Mouse (Mus musculus) intestine, embryonic 15.5 days (tissue): ENCODE data around the gene Nsmce3. TPM values are rescaled to one million over a fixed set of nuclear protein-coding genes. Genes with fewer than 3 reads are reported as not detected.

ENCODE experiments used
- ATAC-seq: fragments of 200-750 bp; cut with Nextera tagmentation; 2 replicates; pipeline ENCODE4 v1.8.0; 2017; ENCODE audit warnings: moderate TSS enrichment, moderate library complexity
- H3K27ac ChIP-seq: fragments of 300-500 bp; sonication (generic); 2 replicates; pipeline ENCODE4 v1.5.1; 2015; ENCODE audit warnings: mild to moderate bottlenecking, inconsistent platforms
- H3K27me3 ChIP-seq: fragments of 300-500 bp; sonication (generic); replicated peaks from 2 replicates; pipeline ENCODE4 v1.6.1; 2015; ENCODE audit warnings: inconsistent platforms
- H3K36me3 ChIP-seq: fragments of 300-500 bp; sonication (generic); 2 replicates; pipeline ENCODE4 v1.6.1; 2015; ENCODE audit warnings: inconsistent platforms
- H3K4me1 ChIP-seq: fragments of 300-500 bp; sonication (generic); replicated peaks from 2 replicates; pipeline ENCODE4 v1.6.1; 2015; ENCODE audit warnings: inconsistent platforms
- H3K4me2 ChIP-seq: fragments of 300-500 bp; sonication (generic); replicated peaks from 2 replicates; pipeline ENCODE4 v1.6.1; 2015; ENCODE audit warnings: mild to moderate bottlenecking, inconsistent platforms
- H3K4me3 ChIP-seq: fragments of 300-500 bp; sonication (generic); replicated peaks from 2 replicates; pipeline ENCODE4 v1.5.1; 2015; ENCODE audit warnings: inconsistent platforms
- H3K9ac ChIP-seq: fragments of 300-500 bp; sonication (generic); 2 replicates; pipeline ENCODE4 v1.6.1; 2015; ENCODE audit warnings: inconsistent platforms
- H3K9me3 ChIP-seq: fragments of 300-500 bp; sonication (generic); 2 replicates; pipeline ENCODE4 v1.6.1; 2016; ENCODE audit warnings: inconsistent platforms
- WGBS: fragments of 180-500 bp; shearing (Covaris S2); methylation state at CpG from one replicate; pipeline ENCODE4 v1.1.7; 2015; 5-methylcytosine and 5-hydroxymethylcytosine counted together
- polyA plus RNA-seq: library from polyadenylated mRNA; unstranded; fragments of >200 nt; fragmentation: Nextera tagmentation; extraction: Ambion mirVana; gene quantifications from 2 replicates; pipeline ENCODE4 v1.2.1, GENCODE M21; 2015

The Nsmce3 gene
- polyA plus RNA-seq, 1 experiment from 2014 or later = 11.9 TPM

DNA sequence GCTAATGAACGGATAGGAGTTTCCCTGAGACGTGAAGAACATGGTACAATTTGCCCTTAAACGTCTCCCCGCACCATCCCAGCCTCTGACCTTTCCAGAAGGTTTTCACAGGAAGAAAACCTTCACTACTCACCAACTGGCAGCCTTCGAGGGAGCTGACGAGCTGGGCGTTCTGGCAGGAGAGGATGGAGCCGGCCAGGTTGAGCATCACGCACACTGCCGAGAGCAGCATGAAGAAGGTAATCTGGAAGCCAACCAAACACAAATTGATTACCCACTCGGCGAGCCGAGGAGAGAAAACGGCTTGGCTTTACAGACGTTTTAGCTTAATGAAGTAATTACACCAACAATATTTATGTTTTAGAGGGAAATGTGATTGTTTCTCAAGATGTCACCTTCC lies 16.8 kb downstream of the Nsmce3 start:
- H3K36me3 ChIP-seq = no peaks in the 10 kb centered on the region
- 0 out of 2 replicates have a peak overlapping the region, but pooled peaks have one; percentile 11 for H3K4me2 ChIP-seq
- H3K27ac ChIP-seq = no peak overlapping the region
- H3K27me3 ChIP-seq = no peaks in the 10 kb centered on the region
- H3K4me3 ChIP-seq = no peak overlapping the region
- ATAC-seq = no peak
- H3K4me1 ChIP-seq = no peaks in the 10 kb centered on the region
- no peak overlapping the region for H3K9ac ChIP-seq
- no peaks in the 10 kb centered on the region for H3K9me3 ChIP-seq
- WGBS = 57% methylated on average over 15 of the region's 15 CpGs

- H3K9ac ChIP-seq = no peak overlapping the region
- H3K4me3 ChIP-seq = no peak overlapping the region
- H3K9me3 ChIP-seq = no peaks in the 10 kb centered on the region
- H3K4me1 ChIP-seq = no peaks in the 10 kb centered on the region
- no peak overlapping the region for H3K27ac ChIP-seq
- WGBS = 79% methylated on average over 5 of the region's 10 CpGs
- no peak for ATAC-seq
- H3K4me2 ChIP-seq = no peak overlapping the region
- no peaks in the 10 kb centered on the region for H3K36me3 ChIP-seq
- no peaks in the 10 kb centered on the region for H3K27me3 ChIP-seq
Observed at GRCm38 (mm10) chr7:64855389-64855927, 17.3 kb downstream of the Nsmce3 start.

GRCm38 (mm10) chr7:64850791-64851190 lies 22.0 kb downstream of the Nsmce3 start:
- 23% methylated on average over 3 of the region's 3 CpGs for WGBS
- no peak overlapping the region for H3K4me2 ChIP-seq
- no peaks in the 10 kb centered on the region for H3K4me1 ChIP-seq
- ATAC-seq = no peak
- no peaks in the 10 kb centered on the region for H3K9me3 ChIP-seq
- H3K4me3 ChIP-seq = no peak overlapping the region
- no peaks in the 10 kb centered on the region for H3K36me3 ChIP-seq
- H3K27ac ChIP-seq = no peak overlapping the region
- H3K9ac ChIP-seq = no peak overlapping the region
- no peaks in the 10 kb centered on the region for H3K27me3 ChIP-seq

DNA sequence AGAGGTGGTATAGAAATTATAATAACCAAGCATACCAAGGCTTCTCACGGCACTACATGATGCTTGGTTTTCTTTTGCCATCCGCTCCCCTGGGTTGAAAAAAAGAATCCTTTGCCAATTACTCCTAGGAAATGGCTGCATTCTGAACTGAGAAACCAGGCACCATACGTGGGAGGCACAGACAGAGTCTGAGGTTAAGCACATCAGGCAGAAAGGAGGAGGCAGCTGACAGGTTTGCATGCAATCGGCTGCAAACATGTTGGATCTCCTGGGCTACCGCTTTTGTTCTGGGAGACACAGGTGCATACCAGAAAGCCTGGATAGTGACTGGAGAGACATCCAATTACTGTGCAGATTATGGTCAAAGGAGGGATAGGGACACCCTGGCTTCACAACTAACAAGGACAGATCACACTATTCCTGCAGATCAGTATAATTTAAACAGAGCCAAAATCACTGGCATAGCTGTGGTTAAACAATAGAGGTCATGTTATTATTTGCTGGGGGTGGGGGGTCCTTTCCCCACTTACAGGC lies 25.4 kb downstream of the Nsmce3 start:
- Histone ChIP-seq H3K27me3 (no peaks in the 10 kb centered on the region), H3K36me3 (no peaks in the 10 kb centered on the region), H3K4me3 (no peak overlapping the region), H3K27ac (no peak overlapping the region), H3K9me3 (no peaks in the 10 kb centered on the region), H3K4me2 (no peak overlapping the region), H3K4me1 (no peaks in the 10 kb centered on the region), H3K9ac (no peak overlapping the region)
- ATAC-seq = no peak
- WGBS = 86% methylated on average over 5 of the region's 5 CpGs

DNA sequence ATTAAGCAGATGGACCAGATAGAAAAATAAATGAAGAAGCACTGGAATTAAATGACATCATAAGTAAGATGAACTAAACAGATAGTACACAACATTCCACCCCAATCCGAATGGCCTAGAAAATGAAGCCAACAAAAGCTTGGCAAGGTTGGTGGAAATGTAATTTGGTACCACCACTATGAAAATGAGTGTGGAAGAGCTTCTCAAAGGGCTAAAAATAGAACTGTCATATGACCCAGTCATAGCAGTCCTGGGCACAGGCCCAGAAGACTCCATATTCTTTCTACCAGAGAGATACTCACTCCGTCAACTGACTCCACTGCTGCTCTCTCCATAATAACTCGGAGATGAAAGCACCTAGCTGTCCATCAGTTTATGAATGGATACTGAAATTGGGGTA lies 26.7 kb downstream of the Nsmce3 start:
- Histone ChIP-seq H3K9ac (no peak overlapping the region), H3K4me2 (no peak overlapping the region), H3K9me3 (no peaks in the 10 kb centered on the region), H3K4me3 (no peak overlapping the region), H3K27me3 (no peaks in the 10 kb centered on the region), H3K4me1 (no peaks in the 10 kb centered on the region), H3K36me3 (no peaks in the 10 kb centered on the region), H3K27ac (no peak overlapping the region)
- no peak for ATAC-seq
- WGBS = 76% methylated on average over 3 of the region's 3 CpGs

- no peak overlapping the region for H3K4me2 ChIP-seq
- H3K36me3 ChIP-seq = no peaks in the 10 kb centered on the region
- H3K27ac ChIP-seq = no peak overlapping the region
- H3K4me1 ChIP-seq = peaks cover 8% of the 10 kb centered on the region; the same call in 1 of the 2 replicates
- no peak overlapping the region for H3K4me3 ChIP-seq
- WGBS = 80% methylated on average over 10 of the region's 10 CpGs
- H3K27me3 ChIP-seq = no peaks in the 10 kb centered on the region
- no peak for ATAC-seq
- no peak overlapping the region for H3K9ac ChIP-seq
- no peaks in the 10 kb centered on the region for H3K9me3 ChIP-seq
Observed at GRCm38 (mm10) chr7:64840946-64841659, 31.7 kb downstream of the Nsmce3 start.

GRCm38 (mm10) chr7:64840576-64840895 lies 32.3 kb downstream of the Nsmce3 start:
- Histone ChIP-seq H3K27me3 (no peaks in the 10 kb centered on the region), H3K9ac (no peak overlapping the region), H3K4me3 (peak overlapping the region; percentile 28; the same call in 1 of the 2 replicates), H3K27ac (no peak overlapping the region), H3K36me3 (no peaks in the 10 kb centered on the region), H3K4me1 (peaks cover 8% of the 10 kb centered on the region; the same call in 1 of the 2 replicates), H3K9me3 (no peaks in the 10 kb centered on the region), H3K4me2 (peak overlapping the region; percentile 68)
- no peak for ATAC-seq
- WGBS = 67% methylated on average over 1 of the region's 1 CpGs

DNA sequence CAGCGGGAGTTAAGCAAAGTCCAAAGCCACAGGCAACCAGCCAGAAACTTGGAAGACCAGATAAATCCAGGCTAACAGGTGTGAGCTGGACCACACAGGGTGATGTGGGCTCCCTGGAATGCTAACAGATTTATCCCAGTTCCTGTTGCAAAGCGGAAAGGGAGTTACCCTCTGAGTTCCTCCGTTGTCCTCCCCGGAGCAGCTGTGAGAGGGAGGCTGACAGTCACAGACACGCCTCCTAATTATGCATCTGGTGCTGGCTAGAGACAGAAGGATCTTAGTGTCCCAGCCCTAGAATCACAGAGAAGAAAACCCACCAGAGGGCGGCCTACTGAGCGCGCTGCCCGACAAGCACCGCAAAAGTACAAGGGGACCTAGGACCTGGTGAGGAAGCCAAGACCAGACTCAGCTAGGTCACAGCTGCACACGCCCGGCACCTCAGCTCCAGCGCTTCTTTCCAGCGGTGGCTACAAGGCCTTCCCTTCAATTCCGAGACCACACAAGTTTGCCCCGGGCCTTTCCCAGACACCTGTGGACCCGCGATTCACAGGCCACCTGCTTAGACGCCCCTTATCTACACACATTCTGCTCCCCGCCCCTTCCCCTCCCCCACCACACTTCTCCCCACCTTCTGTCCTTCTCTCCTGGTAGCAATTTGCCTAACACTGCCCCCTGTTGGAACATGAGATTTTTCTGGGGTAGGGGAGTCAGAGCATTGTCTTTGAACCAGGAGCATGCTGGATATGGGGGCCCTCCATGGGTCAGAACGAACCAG lies 32.8 kb downstream of the Nsmce3 start:
- Histone ChIP-seq H3K36me3 (no peaks in the 10 kb centered on the region), H3K4me3 (peak overlapping the region; percentile 28), H3K9ac (no peak overlapping the region), H3K9me3 (no peaks in the 10 kb centered on the region), H3K27me3 (no peaks in the 10 kb centered on the region), H3K4me2 (peak overlapping the region; percentile 68), H3K27ac (0 out of 2 replicates have a peak overlapping the region, but pooled peaks have one; percentile 13), H3K4me1 (peaks cover 8% of the 10 kb centered on the region; the same call in 1 of the 2 replicates)
- peak; percentile 91 for ATAC-seq
- under 1% methylated on average over 21 of the region's 21 CpGs for WGBS

DNA sequence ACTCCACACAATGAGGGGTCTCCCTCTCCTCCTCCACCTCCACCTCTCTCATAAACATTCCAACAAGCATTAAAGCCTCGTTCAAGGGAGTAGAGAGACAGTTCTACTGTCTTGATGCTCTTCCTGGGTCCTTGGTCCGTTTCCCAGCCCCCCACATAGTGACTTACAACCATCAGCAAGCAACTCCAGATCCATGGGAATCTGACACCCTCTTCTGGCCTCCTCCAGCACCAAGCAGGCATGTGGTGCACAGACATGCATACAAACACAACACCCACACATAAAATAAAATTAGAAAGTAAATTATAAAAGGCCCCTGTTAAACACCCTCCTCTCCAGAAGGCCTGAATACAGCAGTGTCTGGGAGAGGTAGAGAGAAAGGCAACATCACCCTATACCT lies 33.5 kb downstream of the Nsmce3 start:
- Histone ChIP-seq H3K9me3 (no peaks in the 10 kb centered on the region), H3K4me1 (peaks cover 8% of the 10 kb centered on the region; the same call in 1 of the 2 replicates), H3K4me2 (peak overlapping the region; percentile 68; the same call in 1 of the 2 replicates), H3K36me3 (no peaks in the 10 kb centered on the region), H3K9ac (no peak overlapping the region), H3K27ac (no peak overlapping the region), H3K4me3 (no peak overlapping the region), H3K27me3 (no peaks in the 10 kb centered on the region)
- WGBS = 55% methylated on average over 2 of the region's 2 CpGs
- no peak; the same call in 1 of the 2 replicates for ATAC-seq

- WGBS = 37% methylated on average over 5 of the region's 5 CpGs
- Histone ChIP-seq H3K4me1 (no peaks in the 10 kb centered on the region), H3K9me3 (no peaks in the 10 kb centered on the region), H3K27ac (no peak overlapping the region), H3K4me2 (no peak overlapping the region), H3K9ac (no peak overlapping the region), H3K27me3 (no peaks in the 10 kb centered on the region), H3K36me3 (no peaks in the 10 kb centered on the region), H3K4me3 (no peak overlapping the region)
- ATAC-seq = no peak
Observed at GRCm38 (mm10) chr7:64830214-64830995, 42.4 kb downstream of the Nsmce3 start.

- H3K27me3 ChIP-seq = no peaks in the 10 kb centered on the region
- H3K36me3 ChIP-seq = no peaks in the 10 kb centered on the region
- H3K4me1 ChIP-seq = no peaks in the 10 kb centered on the region
- H3K9ac ChIP-seq = no peak overlapping the region
- H3K9me3 ChIP-seq = no peaks in the 10 kb centered on the region
- ATAC-seq = no peak
- no peak overlapping the region for H3K4me2 ChIP-seq
- H3K27ac ChIP-seq = no peak overlapping the region
- WGBS = 87% methylated on average over 5 of the region's 5 CpGs
- no peak overlapping the region for H3K4me3 ChIP-seq
Observed at GRCm38 (mm10) chr7:64821081-64821480, 51.7 kb downstream of the Nsmce3 start.

GRCm38 (mm10) chr7:64819683-64820082 lies 53.1 kb downstream of the Nsmce3 start:
- no peaks in the 10 kb centered on the region for H3K36me3 ChIP-seq
- WGBS = 64% methylated on average over 9 of the region's 9 CpGs
- no peak for ATAC-seq
- no peak overlapping the region for H3K27ac ChIP-seq
- no peaks in the 10 kb centered on the region for H3K9me3 ChIP-seq
- H3K4me1 ChIP-seq = no peaks in the 10 kb centered on the region
- no peaks in the 10 kb centered on the region for H3K27me3 ChIP-seq
- no peak overlapping the region for H3K9ac ChIP-seq
- no peak overlapping the region for H3K4me2 ChIP-seq
- no peak overlapping the region for H3K4me3 ChIP-seq
